Mouse (Mus musculus) cerebellum, adult 2 months (tissue): Measurements from ENCODE around the gene Smn1.

ENCODE experiments used
- CTCF ChIP-seq: fragments of 200-500 bp; IDR thresholded peaks from 2 replicates; pipeline ENCODE4 v1.5.1; 2011; ENCODE audit warnings: low read depth, mild to moderate bottlenecking, control low read depth, low read length, moderate library complexity, borderline replicate concordance; ENCODE audit not compliant: insufficient read depth
- POLR2A ChIP-seq: fragments of 200-500 bp; IDR thresholded peaks from 2 replicates; pipeline ENCODE4 v1.6.1; 2011; ENCODE audit warnings: low read length, control low read depth, borderline replicate concordance; ENCODE audit not compliant: insufficient read depth

DNA sequence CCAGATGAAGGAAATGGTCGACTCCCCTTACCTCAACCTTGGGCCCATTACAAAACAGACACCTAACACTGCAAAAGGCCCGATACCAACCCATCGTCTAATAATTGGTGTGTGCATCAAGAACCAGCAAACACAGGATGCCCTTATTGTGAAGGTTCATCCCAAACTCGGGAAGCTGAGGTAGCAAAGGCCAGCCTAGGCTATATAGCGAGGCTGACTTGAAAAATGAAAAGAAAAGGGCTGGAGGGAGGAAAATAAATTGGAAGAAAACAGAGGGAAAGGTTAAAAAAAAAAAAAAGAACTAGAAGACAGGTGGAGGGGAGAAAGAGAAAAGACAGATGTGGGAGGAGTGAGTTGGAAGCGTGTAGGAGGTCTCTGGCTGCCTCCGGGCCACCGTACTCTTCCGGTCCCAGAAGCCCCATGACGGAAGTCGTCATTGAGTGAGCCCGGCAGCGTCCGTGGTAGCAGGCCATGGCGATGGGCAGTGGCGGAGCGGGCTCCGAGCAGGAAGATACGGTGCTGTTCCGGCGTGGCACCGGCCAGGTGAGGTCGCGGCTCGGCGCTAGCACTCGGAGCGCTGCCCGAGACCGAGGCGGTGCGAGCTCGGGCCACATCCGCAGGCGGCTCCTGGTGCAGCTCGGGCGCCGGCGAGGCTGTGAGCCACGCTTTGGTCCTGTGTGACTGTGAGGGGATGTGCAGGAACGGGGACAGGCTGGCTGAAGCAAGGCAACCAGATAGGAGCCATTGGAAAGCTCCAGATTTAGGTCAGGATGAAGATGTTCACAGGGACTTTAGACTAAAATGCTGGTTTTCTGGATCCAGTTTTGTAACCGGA, at the start of gene Smn1:
- TF ChIP-seq CTCF (no peak), POLR2A (peak; percentile 90)
